Mouse (Mus musculus) kidney, adult 2 months (tissue): ENCODE measurements around the gene Psmd2.

Experiments
- CTCF ChIP-seq: fragments of 200-500 bp; conservative IDR thresholded peaks from 2 replicates; pipeline ENCODE4 v1.5.1; 2011; ENCODE audit warnings: low read depth, mild to moderate bottlenecking, control low read depth, low read length, moderate library complexity, mixed read lengths; ENCODE audit not compliant: insufficient read depth, insufficient read length
- POLR2A ChIP-seq: fragments of 200-500 bp; IDR thresholded peaks from one replicate; pipeline ENCODE4 v1.6.1; 2011; ENCODE audit warnings: low read depth, low read length, control low read depth

DNA sequence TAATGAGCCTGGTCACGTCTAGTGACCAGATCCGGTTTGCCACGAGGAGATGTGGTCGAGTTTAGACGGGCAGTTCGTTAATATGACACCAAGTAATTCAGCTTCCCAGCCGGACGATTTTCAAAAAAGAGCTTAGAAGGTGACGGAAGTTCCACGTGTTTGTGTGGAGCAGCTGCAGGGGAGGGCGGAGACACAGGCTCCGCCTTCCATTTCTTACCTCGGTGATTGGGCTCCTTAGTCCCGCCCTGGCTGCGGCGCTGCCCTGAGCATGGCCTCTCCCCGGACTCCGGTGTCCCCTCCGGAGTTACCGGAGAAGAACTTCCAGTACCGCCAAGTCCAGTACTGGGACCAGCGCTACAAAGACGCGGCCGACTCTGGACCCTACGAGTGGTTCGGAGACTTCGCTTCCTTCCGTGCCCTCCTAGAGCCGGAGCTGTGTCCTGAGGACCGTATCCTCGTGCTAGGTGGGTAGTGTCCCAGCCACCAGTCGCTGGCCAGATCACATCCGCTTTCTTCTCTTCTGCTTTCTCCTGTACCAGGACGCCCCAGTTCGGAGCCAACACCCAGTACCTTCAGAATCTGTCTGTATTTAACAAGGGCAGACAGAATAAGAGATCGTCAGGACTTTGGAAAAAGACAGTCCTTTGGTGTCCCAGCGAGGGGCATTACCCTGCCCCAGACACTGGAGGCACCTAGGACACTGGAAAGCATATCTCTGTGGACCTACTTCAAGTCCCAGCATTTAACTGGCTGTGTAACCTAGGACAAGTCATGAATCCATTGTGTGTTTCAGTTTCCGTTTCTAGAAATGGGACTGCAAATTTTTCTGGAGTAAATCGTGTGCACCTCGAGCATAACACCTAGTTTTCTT, 39.9 kb upstream of the Psmd2 start, which contains the start of the genes Eef1akmt4, Gm49333 and Alg3:
- TF ChIP-seq POLR2A (no peak), CTCF (no peak)
